Mouse (Mus musculus): ENCODE measurements around the gene Slc35f3. TPM values are rescaled to one million over a fixed set of nuclear protein-coding genes. Genes with fewer than 3 reads are reported as not detected.

Slc35f3 gene
- polyA plus RNA-seq, 1 experiment from 2014 or later, result 0.68 TPM

DNA sequence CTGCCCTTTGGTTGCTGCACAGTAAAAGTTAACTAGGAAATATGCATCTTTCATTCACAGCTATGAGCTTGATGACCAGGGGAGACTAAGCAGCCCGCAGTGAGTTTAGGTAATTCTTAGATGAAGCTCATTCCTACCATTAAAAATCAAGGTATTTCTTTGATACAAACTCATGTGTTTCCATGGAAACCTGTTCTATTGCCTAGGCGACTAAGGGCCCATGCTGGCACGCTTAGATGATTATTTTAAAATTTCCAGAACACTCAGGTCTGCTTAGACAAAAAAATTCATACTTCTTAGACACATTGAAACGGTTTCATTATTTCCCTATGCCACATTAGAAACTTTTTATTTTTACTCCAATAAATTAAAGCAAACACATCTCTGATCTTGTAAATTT is 106.7 kb downstream of the Slc35f3 start:
- Histone ChIP-seq H3K4me3 (ENCODE audit: low read depth, low read length) (no peak overlapping the region), H3K36me3 (ENCODE audit: control insufficient read depth, insufficient read depth, low read length) (no peaks in the 10 kb centered on the region), H3K27ac (replicated peaks) (no peak overlapping the region), H3K9ac (ENCODE audit: low read length) (no peak overlapping the region), H3K9me3 (ENCODE audit: control insufficient read depth, low read length) (no peaks in the 10 kb centered on the region), H3K27me3 (ENCODE audit: control insufficient read depth, insufficient read depth, low read length) (no peaks in the 10 kb centered on the region), H3K4me1 (replicated peaks; ENCODE audit: control insufficient read depth, insufficient read depth) (no peaks in the 10 kb centered on the region), H3K4me2 (replicated peaks; ENCODE audit: low read depth) (no peak overlapping the region)
- 73% methylated on average over 4 of the region's 4 CpGs for WGBS
- no peak for DNase-seq (ENCODE audit: low spot score)
- TF ChIP-seq CTCF (IDR thresholded peaks at IDR 0.05; ENCODE audit: low read depth) (no peak), EP300 (optimal IDR thresholded peaks at IDR 0.05) (no peak)
- ATAC-seq (ENCODE audit: low FRiP score, low TSS enrichment), result no peak

DNA sequence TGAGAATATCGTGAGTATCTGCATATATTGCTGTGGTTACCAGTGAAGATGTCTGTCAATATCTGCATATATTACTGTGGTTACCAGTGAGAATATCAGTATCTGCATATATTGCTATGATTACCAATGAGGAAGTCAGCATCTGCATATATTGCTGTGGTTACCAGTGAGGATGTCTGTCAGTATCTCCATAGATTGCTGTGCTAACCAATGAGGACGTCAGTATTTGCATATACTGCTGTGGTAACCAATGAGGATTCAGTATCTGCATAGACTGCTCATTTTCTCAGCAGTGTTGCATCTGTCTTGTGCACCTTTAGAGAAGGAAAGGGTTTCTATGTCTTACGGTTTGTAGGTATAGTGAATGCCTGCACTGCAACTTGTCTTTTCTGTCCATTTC is 122.5 kb downstream of the Slc35f3 start:
- no peak for DNase-seq (ENCODE audit: low spot score)
- H3K27ac ChIP-seq (replicated peaks), result no peak overlapping the region
- H3K4me3 ChIP-seq (ENCODE audit: low read depth, low read length), result no peak overlapping the region
- WGBS, result 75% methylated on average over 3 of the region's 3 CpGs
- no peaks in the 10 kb centered on the region for H3K27me3 ChIP-seq (ENCODE audit: control insufficient read depth, insufficient read depth, low read length)
- no peak for ATAC-seq (ENCODE audit: low FRiP score, low TSS enrichment)
- TF ChIP-seq CTCF (IDR thresholded peaks at IDR 0.05; ENCODE audit: low read depth) (no peak), EP300 (optimal IDR thresholded peaks at IDR 0.05) (no peak)
- H3K9me3 ChIP-seq (ENCODE audit: control insufficient read depth, low read length), result no peaks in the 10 kb centered on the region
- H3K4me2 ChIP-seq (replicated peaks; ENCODE audit: low read depth), result no peak overlapping the region
- no peaks in the 10 kb centered on the region for H3K4me1 ChIP-seq (replicated peaks; ENCODE audit: control insufficient read depth, insufficient read depth)
- no peak overlapping the region for H3K9ac ChIP-seq (ENCODE audit: low read length)
- peaks cover under 1% of the 10 kb centered on the region; the same call in 1 of the 2 replicates for H3K36me3 ChIP-seq (ENCODE audit: control insufficient read depth, insufficient read depth, low read length)

DNA sequence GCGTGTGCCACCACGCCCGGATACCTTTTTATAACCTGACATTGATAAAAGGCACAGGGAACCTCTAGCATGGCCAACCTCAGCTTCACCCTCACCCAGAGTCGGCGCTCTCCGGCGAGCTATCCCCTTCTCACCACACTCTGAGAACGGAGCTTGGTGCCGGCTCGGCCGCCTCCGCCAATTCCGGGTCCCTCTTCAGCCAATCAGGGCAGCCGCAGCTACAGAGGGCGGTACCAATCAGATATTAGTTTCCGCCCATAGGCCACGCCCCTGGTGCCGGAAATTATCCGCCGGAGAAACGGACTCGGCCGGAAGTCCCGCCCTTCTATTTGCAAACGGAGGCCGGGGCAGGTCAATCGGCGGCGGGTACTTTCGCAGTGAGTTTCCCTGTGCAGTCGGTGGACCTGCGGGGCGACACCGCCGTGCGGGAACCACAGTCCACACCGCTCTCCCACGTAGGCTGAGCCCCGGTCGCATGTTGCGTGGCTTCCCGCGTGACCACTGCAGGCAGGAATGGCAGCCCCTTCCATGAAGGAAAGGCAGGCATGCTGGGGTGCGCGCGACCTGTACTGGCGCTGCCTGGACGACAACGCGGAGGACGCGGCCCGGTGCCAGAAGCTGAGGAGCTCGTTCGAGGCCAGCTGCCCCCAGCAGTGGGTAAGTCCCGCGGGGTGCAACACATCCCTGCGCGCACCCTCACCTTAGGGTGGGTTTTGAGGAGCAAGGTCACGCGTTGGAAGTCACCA is 124.0 kb downstream of the Slc35f3 start, which contains the start of gene Coa6:
Gene Coa6 (plus strand): TSS at position 342 of the 746 bp plus-strand sequence.
- DNase-seq (ENCODE audit: low spot score) (peak; percentile 98), ATAC-seq (ENCODE audit: low FRiP score, low TSS enrichment) (peak; percentile 98)
- under 1% methylated on average over 61 of the region's 61 CpGs for WGBS

DNA sequence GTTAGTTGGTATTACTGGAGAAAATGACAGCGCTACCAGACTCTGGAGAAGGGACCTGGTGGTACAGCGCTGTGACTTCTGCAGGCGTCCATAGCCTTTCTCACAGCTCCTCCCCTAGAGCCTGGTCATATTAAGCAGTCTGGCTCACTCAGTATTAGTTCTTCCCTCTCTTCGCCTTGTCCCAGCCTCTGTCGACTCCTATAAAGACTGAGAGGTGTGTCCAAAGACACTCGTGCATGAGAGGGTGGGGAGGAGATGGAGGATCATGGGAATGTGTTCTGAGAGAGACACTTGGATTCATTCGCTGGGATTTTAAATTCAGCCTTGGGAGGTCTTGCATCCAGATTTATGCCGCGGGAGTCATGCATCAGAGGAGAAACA is 124.6 kb downstream of the Slc35f3 start:
- Histone ChIP-seq H3K27ac (replicated peaks) (peak overlapping the region; percentile 90), H3K9me3 (ENCODE audit: control insufficient read depth, low read length) (no peaks in the 10 kb centered on the region), H3K4me2 (replicated peaks; ENCODE audit: low read depth) (peak overlapping the region; percentile 92), H3K9ac (ENCODE audit: low read length) (peak overlapping the region; percentile 87), H3K4me3 (ENCODE audit: low read depth, low read length) (peak overlapping the region; percentile 91), H3K4me1 (replicated peaks; ENCODE audit: control insufficient read depth, insufficient read depth) (no peaks in the 10 kb centered on the region), H3K27me3 (ENCODE audit: control insufficient read depth, insufficient read depth, low read length) (no peaks in the 10 kb centered on the region), H3K36me3 (ENCODE audit: control insufficient read depth, insufficient read depth, low read length) (peaks cover 14% of the 10 kb centered on the region)
- 4% methylated on average over 9 of the region's 9 CpGs for WGBS
- DNase-seq (ENCODE audit: low spot score) (no peak), ATAC-seq (ENCODE audit: low FRiP score, low TSS enrichment) (peak; percentile 63)
- TF ChIP-seq EP300 (optimal IDR thresholded peaks at IDR 0.05) (no peak), CTCF (IDR thresholded peaks at IDR 0.05; ENCODE audit: low read depth) (no peak)

More for the DNA sequence above, 124.0 kb downstream of the Slc35f3 start, which contains the start of gene Coa6:
- TF ChIP-seq CTCF (IDR thresholded peaks at IDR 0.05; ENCODE audit: low read depth) (0 out of 2 replicates have a peak, but pooled peaks have one; percentile 7), EP300 (optimal IDR thresholded peaks at IDR 0.05) (no peak)
- no peaks in the 10 kb centered on the region for H3K4me1 ChIP-seq (replicated peaks; ENCODE audit: control insufficient read depth, insufficient read depth)
- H3K27ac ChIP-seq (replicated peaks), result peak within 1 kb of the TSS; percentile 90
- H3K9ac ChIP-seq (ENCODE audit: low read length), result peak within 1 kb of the TSS; percentile 87
- peaks cover 11% of the 10 kb centered on the region for H3K36me3 ChIP-seq (ENCODE audit: control insufficient read depth, insufficient read depth, low read length)
- no peaks in the 10 kb centered on the region for H3K9me3 ChIP-seq (ENCODE audit: control insufficient read depth, low read length)
- peak within 1 kb of the TSS; percentile 91 for H3K4me3 ChIP-seq (ENCODE audit: low read depth, low read length)
- no peaks in the 10 kb centered on the region for H3K27me3 ChIP-seq (ENCODE audit: control insufficient read depth, insufficient read depth, low read length)
- H3K4me2 ChIP-seq (replicated peaks; ENCODE audit: low read depth), result peak within 1 kb of the TSS; percentile 92

DNA sequence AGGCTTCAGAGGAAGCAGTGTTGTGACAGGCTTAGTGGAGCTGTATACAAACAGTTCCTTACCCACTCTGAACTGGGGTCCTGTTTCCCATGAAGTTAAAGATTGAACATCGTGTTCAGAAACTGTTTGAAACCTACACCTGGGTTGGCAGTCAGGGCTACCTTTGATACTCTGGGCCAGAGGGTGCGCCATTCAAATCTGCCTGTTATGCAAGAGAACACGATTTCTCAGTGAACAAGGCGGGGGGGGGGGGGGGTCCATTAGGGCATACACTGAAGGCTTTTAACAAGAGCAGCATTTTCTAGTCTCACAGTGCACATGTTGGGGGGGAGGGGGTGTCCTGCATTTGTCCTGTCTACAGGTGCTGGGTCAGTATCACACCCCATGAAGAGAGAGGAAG is 125.8 kb downstream of the Slc35f3 start:
- no peak for ATAC-seq (ENCODE audit: low FRiP score, low TSS enrichment)
- H3K27me3 ChIP-seq (ENCODE audit: control insufficient read depth, insufficient read depth, low read length), result no peaks in the 10 kb centered on the region
- H3K4me2 ChIP-seq (replicated peaks; ENCODE audit: low read depth), result no peak overlapping the region
- H3K36me3 ChIP-seq (ENCODE audit: control insufficient read depth, insufficient read depth, low read length), result peaks cover 16% of the 10 kb centered on the region
- no peak overlapping the region for H3K4me3 ChIP-seq (ENCODE audit: low read depth, low read length)
- no peaks in the 10 kb centered on the region for H3K9me3 ChIP-seq (ENCODE audit: control insufficient read depth, low read length)
- no peak for DNase-seq (ENCODE audit: low spot score)
- H3K27ac ChIP-seq (replicated peaks), result no peak overlapping the region
- no peaks in the 10 kb centered on the region for H3K4me1 ChIP-seq (replicated peaks; ENCODE audit: control insufficient read depth, insufficient read depth)
- H3K9ac ChIP-seq (ENCODE audit: low read length), result no peak overlapping the region
- WGBS, result 75% methylated on average over 4 of the region's 4 CpGs
- TF ChIP-seq CTCF (IDR thresholded peaks at IDR 0.05; ENCODE audit: low read depth) (no peak), EP300 (optimal IDR thresholded peaks at IDR 0.05) (no peak)

DNA sequence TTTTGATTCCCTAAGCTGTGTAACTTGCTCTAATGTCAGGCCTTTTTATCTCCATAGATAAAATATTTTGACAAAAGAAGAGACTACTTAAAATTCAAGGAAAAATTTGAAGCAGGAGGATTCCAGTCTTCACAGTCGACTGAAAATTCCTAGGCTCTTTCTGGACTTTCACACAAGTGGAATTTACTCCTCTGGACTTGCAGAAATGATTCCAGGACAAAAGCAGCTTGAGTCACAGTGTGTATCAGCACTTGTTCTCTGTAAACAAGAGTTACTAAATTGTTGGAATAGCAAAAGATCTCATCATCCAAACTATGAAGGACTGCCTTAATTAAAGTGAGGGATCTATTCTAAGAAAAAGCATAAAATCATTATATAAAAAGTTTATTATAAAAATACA is 126.6 kb downstream of the Slc35f3 start:
- Histone ChIP-seq H3K9ac (ENCODE audit: low read length) (no peak overlapping the region), H3K27ac (replicated peaks) (no peak overlapping the region), H3K36me3 (ENCODE audit: control insufficient read depth, insufficient read depth, low read length) (peaks cover 16% of the 10 kb centered on the region), H3K27me3 (ENCODE audit: control insufficient read depth, insufficient read depth, low read length) (no peaks in the 10 kb centered on the region), H3K4me1 (replicated peaks; ENCODE audit: control insufficient read depth, insufficient read depth) (no peaks in the 10 kb centered on the region), H3K4me2 (replicated peaks; ENCODE audit: low read depth) (no peak overlapping the region), H3K9me3 (ENCODE audit: control insufficient read depth, low read length) (no peaks in the 10 kb centered on the region), H3K4me3 (ENCODE audit: low read depth, low read length) (no peak overlapping the region)
- TF ChIP-seq EP300 (optimal IDR thresholded peaks at IDR 0.05) (no peak), CTCF (IDR thresholded peaks at IDR 0.05; ENCODE audit: low read depth) (no peak)
- no peak for ATAC-seq (ENCODE audit: low FRiP score, low TSS enrichment)
- no peak for DNase-seq (ENCODE audit: low spot score)
- 85% methylated on average over 1 of the region's 1 CpGs for WGBS
